10 mouse cellular contexts compared by ENCODE assay signal in the genomic region with DNA sequence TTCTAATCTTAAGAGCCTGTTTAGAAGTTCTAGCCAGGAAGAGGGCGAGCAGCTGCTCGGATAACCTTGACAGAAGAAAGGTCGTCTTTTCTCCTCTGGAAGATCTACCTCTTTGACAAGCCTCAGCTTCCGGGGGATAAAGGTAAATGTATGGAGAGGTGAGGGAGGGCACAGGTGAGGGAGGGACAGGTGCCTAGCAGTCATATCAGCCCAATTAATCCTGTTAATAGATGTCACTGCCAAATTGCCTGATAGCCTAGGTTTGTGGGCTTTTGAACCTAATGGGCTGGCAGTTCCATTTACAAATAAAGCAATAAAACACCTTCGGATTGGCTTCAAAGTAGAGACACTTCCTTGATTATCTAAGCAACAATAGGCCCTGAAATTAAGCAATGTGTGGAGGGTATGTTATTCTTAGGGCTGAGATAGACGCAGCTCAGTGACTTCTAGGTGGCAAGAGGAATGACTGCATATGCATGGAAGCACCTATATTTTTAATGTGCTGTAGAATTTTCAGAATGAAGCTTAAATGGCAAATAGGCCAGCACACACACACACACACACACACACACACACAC.
"Had no signal": no experiment of that assay in that cellular context is flagged by ENCODE, and none has a peak within 500 bp of the region (broad histone marks: within the 10 kb centered on the region; RNA-seq: fewer than 3 reads in every experiment).

No protein-coding gene starts in this region.

- DNase-seq: kidney, postnatal 36 days; left cerebral cortex, postnatal 4 days; lung, adult 18-20 months; right cerebral cortex, postnatal 14 days; thymus, postnatal 4 days had no signal

- ATAC-seq: midbrain, embryonic 16.5 days had no signal

- H3K9ac ChIP-seq: limb, embryonic 13.5 days; liver, embryonic 14.5 days; midbrain, embryonic 12.5 days had no signal

- H3K4me1 ChIP-seq: limb, embryonic 13.5 days; midbrain, embryonic 12.5 days had no signal

- H3K4me3 ChIP-seq: limb, embryonic 13.5 days; midbrain, embryonic 12.5 days had no signal

- H3K27me3 ChIP-seq: limb, embryonic 13.5 days; midbrain, embryonic 12.5 days had no signal

- H3K27ac ChIP-seq: limb, embryonic 13.5 days; liver, embryonic 14.5 days; midbrain, embryonic 12.5 days; stomach, postnatal 0 days had no signal

- H3K9me3 ChIP-seq: limb, embryonic 13.5 days; midbrain, embryonic 12.5 days had no signal

- H3K4me2 ChIP-seq: limb, embryonic 13.5 days; midbrain, embryonic 12.5 days had no signal
